Mouse (Mus musculus): ENCODE measurements around the gene Spg20. TPM values are rescaled to one million over a fixed set of nuclear protein-coding genes. Genes with fewer than 3 reads are reported as not detected.

Gene Spg20
- 93.8 and 98.5 TPM in 2 replicates for polyA plus RNA-seq (2016; fragmentation: Nextera tagmentation; extraction: Ambion mirVana)

DNA sequence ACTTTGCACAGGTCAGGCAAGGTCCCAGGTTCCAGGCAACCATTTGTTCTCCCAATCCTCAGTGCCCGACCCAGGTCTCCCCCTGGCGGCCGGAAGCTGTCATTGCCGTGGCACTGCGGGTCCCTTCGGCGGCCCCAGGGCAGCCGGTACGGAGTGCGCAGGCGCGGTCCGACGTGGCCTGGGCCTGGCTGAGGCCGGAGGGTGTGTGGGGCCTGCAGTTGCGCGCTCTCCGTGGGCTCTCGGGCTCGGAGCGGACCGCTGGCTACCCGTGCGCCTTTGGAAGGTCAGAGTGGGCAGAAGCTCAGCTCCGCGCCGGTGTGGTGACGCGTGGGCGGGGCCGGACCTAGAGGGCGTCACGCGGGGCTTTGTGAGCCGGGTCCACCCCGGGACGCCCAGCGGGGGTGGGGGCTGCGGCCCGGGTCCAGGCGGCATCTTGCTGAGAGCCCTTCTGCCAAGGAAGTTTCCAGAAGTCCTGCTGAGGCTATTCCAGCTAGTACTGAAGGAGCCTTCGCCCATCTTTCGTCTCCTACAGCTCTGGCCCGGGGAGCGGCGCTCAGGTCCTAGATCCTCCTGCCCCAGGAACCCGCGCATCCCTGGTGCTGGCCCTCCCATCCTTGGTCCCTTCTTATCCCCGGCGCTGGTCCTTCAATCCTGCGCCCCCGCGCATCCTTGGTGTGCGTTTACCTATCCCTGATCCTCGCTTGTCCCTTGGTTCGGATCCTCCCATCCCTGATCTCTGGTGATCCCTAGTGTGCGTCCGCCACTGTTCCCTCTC, at the start of gene Spg20:
Gene Spg20, plus strand, starts transcription at position 174 of the 775 bp plus-strand sequence.
- Histone ChIP-seq H3K4me1 (replicated peaks) (peaks cover 21% of the 10 kb centered on the region), H3K9me3 (no peaks in the 10 kb centered on the region), H3K36me3 (peaks cover 6% of the 10 kb centered on the region), H3K9ac (replicated peaks) (peak within 1 kb of the TSS; percentile 97), H3K4me3 (replicated peaks) (peak within 1 kb of the TSS; percentile 82), H3K27me3 (no peaks in the 10 kb centered on the region), H3K27ac (peak within 1 kb of the TSS; percentile 96), H3K4me2 (peak within 1 kb of the TSS; percentile 60)
- ATAC-seq (ENCODE audit: insufficient number of reproducible peaks, insufficient read depth, low FRiP score, low TSS enrichment, low read depth): peak; percentile 93
- under 1% methylated on average over 58 of the region's 58 CpGs for WGBS

- H3K9me3 ChIP-seq: no peaks in the 10 kb centered on the region
- no peak overlapping the region for H3K4me3 ChIP-seq (replicated peaks)
- H3K4me1 ChIP-seq (replicated peaks): 0 out of 2 replicates have a peak, but pooled peaks cover 11% of the 10 kb centered on the region
- no peak overlapping the region for H3K4me2 ChIP-seq
- no peaks in the 10 kb centered on the region for H3K36me3 ChIP-seq
- no peak overlapping the region for H3K27ac ChIP-seq
- no peak overlapping the region for H3K9ac ChIP-seq (replicated peaks)
- peaks cover 31% of the 10 kb centered on the region; the same call in 1 of the 2 replicates for H3K27me3 ChIP-seq
- WGBS: 72% methylated on average over 9 of the region's 9 CpGs
- no peak for ATAC-seq (ENCODE audit: insufficient number of reproducible peaks, insufficient read depth, low FRiP score, low TSS enrichment, low read depth)
Observed at GRCm38 (mm10) chr3:55062653-55063052, 49.3 kb upstream of the Spg20 start.

DNA sequence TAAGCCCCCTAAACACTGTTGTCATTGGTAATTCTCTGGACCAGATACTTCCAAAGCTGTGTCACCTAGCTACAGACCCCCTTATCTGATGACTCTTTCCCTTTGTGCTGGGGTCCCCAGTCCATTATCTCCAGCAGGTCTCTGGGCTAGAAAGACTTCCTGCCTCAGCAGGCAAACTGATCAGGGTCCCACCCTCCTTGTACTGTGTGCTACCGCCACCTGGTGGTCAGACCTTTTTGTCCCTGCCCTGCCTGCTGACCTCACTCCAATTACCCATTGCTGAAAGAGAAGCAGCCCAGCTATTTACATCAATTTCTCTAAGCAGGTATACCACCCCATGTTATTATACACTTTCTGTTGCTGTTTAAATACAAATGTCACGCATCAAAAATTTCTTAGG, 47.5 kb upstream of the Spg20 start:
- Histone ChIP-seq H3K9me3 (no peaks in the 10 kb centered on the region), H3K9ac (replicated peaks) (no peak overlapping the region), H3K27ac (no peak overlapping the region), H3K4me3 (replicated peaks) (no peak overlapping the region), H3K4me2 (no peak overlapping the region), H3K36me3 (no peaks in the 10 kb centered on the region), H3K27me3 (peaks cover 26% of the 10 kb centered on the region; the same call in 1 of the 2 replicates), H3K4me1 (replicated peaks) (0 out of 2 replicates have a peak, but pooled peaks cover 11% of the 10 kb centered on the region)
- 5% methylated on average over 2 of the region's 2 CpGs for WGBS
- ATAC-seq (ENCODE audit: insufficient number of reproducible peaks, insufficient read depth, low FRiP score, low TSS enrichment, low read depth): peak; percentile 56; the same call in 1 of the 2 replicates

GRCm38 (mm10) chr3:55065738-55066665, 45.9 kb upstream of the Spg20 start:
- H3K36me3 ChIP-seq: no peaks in the 10 kb centered on the region
- 0 out of 2 replicates have a peak, but pooled peaks cover 11% of the 10 kb centered on the region for H3K4me1 ChIP-seq (replicated peaks)
- no peak overlapping the region for H3K9ac ChIP-seq (replicated peaks)
- ATAC-seq (ENCODE audit: insufficient number of reproducible peaks, insufficient read depth, low FRiP score, low TSS enrichment, low read depth): no peak
- H3K9me3 ChIP-seq: no peaks in the 10 kb centered on the region
- H3K4me3 ChIP-seq (replicated peaks): no peak overlapping the region
- no peak overlapping the region for H3K27ac ChIP-seq
- H3K4me2 ChIP-seq: no peak overlapping the region
- H3K27me3 ChIP-seq: peaks cover 24% of the 10 kb centered on the region; the same call in 1 of the 2 replicates
- WGBS: 64% methylated on average over 14 of the region's 14 CpGs

- Histone ChIP-seq H3K4me2 (no peak overlapping the region), H3K27me3 (peaks cover 24% of the 10 kb centered on the region; the same call in 1 of the 2 replicates), H3K36me3 (no peaks in the 10 kb centered on the region), H3K9ac (replicated peaks) (no peak overlapping the region), H3K4me1 (replicated peaks) (0 out of 2 replicates have a peak, but pooled peaks cover 11% of the 10 kb centered on the region), H3K9me3 (no peaks in the 10 kb centered on the region), H3K4me3 (replicated peaks) (no peak overlapping the region), H3K27ac (no peak overlapping the region)
- no peak for ATAC-seq (ENCODE audit: insufficient number of reproducible peaks, insufficient read depth, low FRiP score, low TSS enrichment, low read depth)
- WGBS: 80% methylated on average over 12 of the region's 12 CpGs
Observed at GRCm38 (mm10) chr3:55066666-55067023, 45.3 kb upstream of the Spg20 start.

GRCm38 (mm10) chr3:55067791-55068434, 44.0 kb upstream of the Spg20 start:
- H3K27me3 ChIP-seq: peaks cover 20% of the 10 kb centered on the region; the same call in 1 of the 2 replicates
- H3K4me3 ChIP-seq (replicated peaks): no peak overlapping the region
- no peak for ATAC-seq (ENCODE audit: insufficient number of reproducible peaks, insufficient read depth, low FRiP score, low TSS enrichment, low read depth)
- H3K9me3 ChIP-seq: no peaks in the 10 kb centered on the region
- WGBS: 38% methylated on average over 7 of the region's 7 CpGs
- no peak overlapping the region for H3K27ac ChIP-seq
- H3K9ac ChIP-seq (replicated peaks): no peak overlapping the region
- no peak overlapping the region for H3K4me2 ChIP-seq
- H3K36me3 ChIP-seq: no peaks in the 10 kb centered on the region
- H3K4me1 ChIP-seq (replicated peaks): 0 out of 2 replicates have a peak, but pooled peaks cover 11% of the 10 kb centered on the region

DNA sequence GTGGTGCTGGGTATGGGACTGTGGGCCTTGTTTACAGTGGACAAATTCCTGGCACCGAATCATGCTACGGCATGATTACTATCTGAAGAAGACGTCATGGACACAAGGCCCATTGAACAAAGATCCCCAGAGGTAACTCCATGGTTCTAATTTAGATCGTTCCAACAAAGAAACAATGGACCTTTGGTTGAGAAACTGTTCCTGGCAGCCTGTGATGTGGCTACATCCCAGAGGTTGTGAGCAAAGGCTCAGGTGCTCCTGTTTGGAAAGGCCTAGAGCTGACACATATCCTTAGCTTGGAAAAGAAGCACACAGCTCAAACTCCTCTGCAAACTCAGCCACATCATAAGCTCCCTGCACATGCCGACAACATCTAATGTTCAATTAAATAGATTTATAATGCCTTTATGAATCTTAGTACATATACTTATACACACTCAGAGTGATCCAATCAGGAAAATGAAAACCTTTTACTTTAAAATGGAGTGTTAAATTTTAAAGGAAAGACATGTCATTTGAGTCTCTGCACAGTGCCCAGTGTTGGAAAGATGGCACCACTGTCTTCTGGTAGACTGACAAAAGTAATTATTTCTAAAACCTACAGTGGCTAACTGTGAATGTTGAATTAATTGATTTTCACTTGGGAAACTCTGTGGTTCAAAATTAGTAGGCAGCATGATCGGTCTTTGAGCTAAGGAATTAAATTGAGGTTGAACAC, 37.2 kb upstream of the Spg20 start:
- Histone ChIP-seq H3K9me3 (no peaks in the 10 kb centered on the region), H3K36me3 (no peaks in the 10 kb centered on the region), H3K4me3 (replicated peaks) (no peak overlapping the region), H3K27me3 (no peaks in the 10 kb centered on the region), H3K27ac (no peak overlapping the region), H3K9ac (replicated peaks) (no peak overlapping the region), H3K4me1 (replicated peaks) (peaks cover 6% of the 10 kb centered on the region), H3K4me2 (no peak overlapping the region)
- 89% methylated on average over 6 of the region's 6 CpGs for WGBS
- ATAC-seq (ENCODE audit: insufficient number of reproducible peaks, insufficient read depth, low FRiP score, low TSS enrichment, low read depth): no peak

DNA sequence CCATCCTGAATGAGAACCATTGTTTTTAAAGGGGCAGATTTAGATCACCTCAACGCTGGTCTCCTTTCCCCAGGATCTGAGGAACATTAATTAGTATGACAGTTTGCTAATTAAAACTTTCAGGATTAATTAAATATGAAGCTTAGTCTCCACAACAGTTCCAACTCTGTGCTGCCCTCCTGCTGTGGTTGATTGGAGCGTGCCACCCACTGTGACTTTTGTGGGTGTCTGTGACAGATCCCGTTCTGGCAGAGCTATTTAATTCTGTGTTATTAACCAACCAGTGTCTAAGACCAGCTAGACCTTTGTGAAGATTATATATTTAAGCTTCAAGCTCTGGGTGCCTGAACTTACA, 36.6 kb upstream of the Spg20 start:
- H3K27ac ChIP-seq: no peak overlapping the region
- 54% methylated on average over 3 of the region's 3 CpGs for WGBS
- H3K27me3 ChIP-seq: no peaks in the 10 kb centered on the region
- no peak overlapping the region for H3K4me3 ChIP-seq (replicated peaks)
- no peak overlapping the region for H3K9ac ChIP-seq (replicated peaks)
- ATAC-seq (ENCODE audit: insufficient number of reproducible peaks, insufficient read depth, low FRiP score, low TSS enrichment, low read depth): no peak
- peaks cover 6% of the 10 kb centered on the region for H3K4me1 ChIP-seq (replicated peaks)
- H3K9me3 ChIP-seq: no peaks in the 10 kb centered on the region
- H3K4me2 ChIP-seq: no peak overlapping the region
- no peaks in the 10 kb centered on the region for H3K36me3 ChIP-seq

DNA sequence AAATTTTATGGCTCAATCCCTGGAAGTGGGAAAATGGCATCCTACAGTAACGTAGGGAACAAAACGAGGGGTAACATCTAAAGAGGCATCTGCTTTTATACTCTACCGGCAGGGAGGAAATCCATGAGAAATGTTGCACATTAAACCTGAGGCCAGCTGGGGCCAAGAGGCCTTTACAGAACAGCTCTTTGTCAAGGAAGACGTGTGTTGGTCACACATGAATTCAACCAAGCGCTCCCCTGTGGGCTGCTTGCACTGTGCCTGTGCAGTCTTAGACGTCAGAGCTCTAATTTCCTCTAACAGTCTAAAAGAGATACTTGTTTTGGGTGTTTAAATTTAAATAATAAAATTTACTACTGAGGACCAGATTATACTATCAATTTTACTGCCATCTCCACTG, 33.7 kb upstream of the Spg20 start:
- peak overlapping the region; percentile 53; the same call in 1 of the 2 replicates for H3K27ac ChIP-seq
- WGBS: 31% methylated on average over 6 of the region's 6 CpGs
- H3K36me3 ChIP-seq: no peaks in the 10 kb centered on the region
- no peak overlapping the region for H3K9ac ChIP-seq (replicated peaks)
- ATAC-seq (ENCODE audit: insufficient number of reproducible peaks, insufficient read depth, low FRiP score, low TSS enrichment, low read depth): peak; percentile 56; the same call in 1 of the 2 replicates
- H3K4me3 ChIP-seq (replicated peaks): no peak overlapping the region
- no peaks in the 10 kb centered on the region for H3K27me3 ChIP-seq
- peaks cover 6% of the 10 kb centered on the region for H3K4me1 ChIP-seq (replicated peaks)
- H3K9me3 ChIP-seq: no peaks in the 10 kb centered on the region
- H3K4me2 ChIP-seq: no peak overlapping the region

- H3K4me1 ChIP-seq (replicated peaks): peaks cover 6% of the 10 kb centered on the region
- no peak overlapping the region for H3K4me2 ChIP-seq
- 72% methylated on average over 8 of the region's 8 CpGs for WGBS
- no peak for ATAC-seq (ENCODE audit: insufficient number of reproducible peaks, insufficient read depth, low FRiP score, low TSS enrichment, low read depth)
- no peak overlapping the region for H3K9ac ChIP-seq (replicated peaks)
- no peaks in the 10 kb centered on the region for H3K9me3 ChIP-seq
- no peak overlapping the region for H3K27ac ChIP-seq
- H3K27me3 ChIP-seq: no peaks in the 10 kb centered on the region
- no peak overlapping the region for H3K4me3 ChIP-seq (replicated peaks)
- H3K36me3 ChIP-seq: no peaks in the 10 kb centered on the region
Observed at GRCm38 (mm10) chr3:55079619-55080018, 32.3 kb upstream of the Spg20 start.

Measured in limb, embryonic 12.5 days (tissue).